Mouse (Mus musculus): ENCODE results near the gene Klk1b26. TPM values are rescaled to one million over a fixed set of nuclear protein-coding genes. Genes with fewer than 3 reads are reported as not detected.

The Klk1b26 gene
- polyA plus RNA-seq, 1 experiment from 2014 or later: not detected

Other genes starting within 250 kb of the Klk1b26 start
- not detected in 2 replicates for gene Klk12, start 243.3 kb upstream of the Klk1b26 start, polyA plus RNA-seq (2016; fragmentation: Nextera tagmentation; extraction: Ambion mirVana)
- 0.13 and 0.33 TPM in 2 replicates for gene Klk11, start 237.6 kb upstream of the Klk1b26 start, polyA plus RNA-seq (2016; fragmentation: Nextera tagmentation; extraction: Ambion mirVana)
- gene Klk10, start 231.1 kb upstream of the Klk1b26 start, polyA plus RNA-seq (2016; fragmentation: Nextera tagmentation; extraction: Ambion mirVana): 0.20 and 0.25 TPM in 2 replicates
- gene Klk9, start 220.3 kb upstream of the Klk1b26 start, polyA plus RNA-seq (2016; fragmentation: Nextera tagmentation; extraction: Ambion mirVana): 0.09 TPM in 1 of 2 replicates, not detected in the other
- gene Klk8, start 214.6 kb upstream of the Klk1b26 start, polyA plus RNA-seq (2016; fragmentation: Nextera tagmentation; extraction: Ambion mirVana): 13.7 and 16.4 TPM in 2 replicates
- gene Klk7, start 200.9 kb upstream of the Klk1b26 start, polyA plus RNA-seq (2016; fragmentation: Nextera tagmentation; extraction: Ambion mirVana): not detected in 2 replicates
- not detected in 2 replicates for gene Klk6, start 187.7 kb upstream of the Klk1b26 start, polyA plus RNA-seq (2016; fragmentation: Nextera tagmentation; extraction: Ambion mirVana)
- not detected in 2 replicates for gene Klk5, start 170.2 kb upstream of the Klk1b26 start, polyA plus RNA-seq (2016; fragmentation: Nextera tagmentation; extraction: Ambion mirVana)
- gene Klk4, start 131.0 kb upstream of the Klk1b26 start, polyA plus RNA-seq (2016; fragmentation: Nextera tagmentation; extraction: Ambion mirVana): not detected in 2 replicates
- 0.18 TPM in 1 of 2 replicates, not detected in the other for gene Klk15, start 78.4 kb upstream of the Klk1b26 start, polyA plus RNA-seq (2016; fragmentation: Nextera tagmentation; extraction: Ambion mirVana)
- not detected in 2 replicates for gene Klk1b8, start 61.5 kb upstream of the Klk1b26 start, polyA plus RNA-seq (2016; fragmentation: Nextera tagmentation; extraction: Ambion mirVana)
- not detected in 2 replicates for gene Klk1b1, start 45.4 kb upstream of the Klk1b26 start, polyA plus RNA-seq (2016; fragmentation: Nextera tagmentation; extraction: Ambion mirVana)
- gene Klk1b9, start 36.1 kb upstream of the Klk1b26 start, polyA plus RNA-seq (2016; fragmentation: Nextera tagmentation; extraction: Ambion mirVana): not detected in 2 replicates
- gene Klk1b11, start 16.3 kb upstream of the Klk1b26 start, polyA plus RNA-seq (2016; fragmentation: Nextera tagmentation; extraction: Ambion mirVana): not detected in 2 replicates
- gene Klk1b27, start 40.1 kb downstream of the Klk1b26 start, polyA plus RNA-seq (2016; fragmentation: Nextera tagmentation; extraction: Ambion mirVana): not detected in 2 replicates
- not detected in 2 replicates for gene Klk1b21, start 90.2 kb downstream of the Klk1b26 start, polyA plus RNA-seq (2016; fragmentation: Nextera tagmentation; extraction: Ambion mirVana)
- gene Klk1b22, start 100.5 kb downstream of the Klk1b26 start, polyA plus RNA-seq (2016; fragmentation: Nextera tagmentation; extraction: Ambion mirVana): not detected in 2 replicates
- not detected in 2 replicates for gene Klk1b16, start 124.6 kb downstream of the Klk1b26 start, polyA plus RNA-seq (2016; fragmentation: Nextera tagmentation; extraction: Ambion mirVana)
- not detected in 2 replicates for gene Klk1b24, start 176.1 kb downstream of the Klk1b26 start, polyA plus RNA-seq (2016; fragmentation: Nextera tagmentation; extraction: Ambion mirVana)
- gene Klk1b3, start 186.0 kb downstream of the Klk1b26 start, polyA plus RNA-seq (2016; fragmentation: Nextera tagmentation; extraction: Ambion mirVana): not detected in 2 replicates
- gene Klk1b4, start 195.3 kb downstream of the Klk1b26 start, polyA plus RNA-seq (2016; fragmentation: Nextera tagmentation; extraction: Ambion mirVana): not detected in 2 replicates
- not detected in 2 replicates for gene Klk1b5, start 203.8 kb downstream of the Klk1b26 start, polyA plus RNA-seq (2016; fragmentation: Nextera tagmentation; extraction: Ambion mirVana)
- not detected in 2 replicates for gene Klk1, start 213.2 kb downstream of the Klk1b26 start, polyA plus RNA-seq (2016; fragmentation: Nextera tagmentation; extraction: Ambion mirVana)
- gene Gm36864, start 224.0 kb downstream of the Klk1b26 start, polyA plus RNA-seq (2016; fragmentation: Nextera tagmentation; extraction: Ambion mirVana): not detected in 2 replicates
- 0.88 and 1.1 TPM in 2 replicates for gene 1700028J19Rik, start 234.5 kb downstream of the Klk1b26 start, polyA plus RNA-seq (2016; fragmentation: Nextera tagmentation; extraction: Ambion mirVana)
- gene 2410002F23Rik, start 234.6 kb downstream of the Klk1b26 start, polyA plus RNA-seq (2016; fragmentation: Nextera tagmentation; extraction: Ambion mirVana): 179 and 220 TPM in 2 replicates
- gene Acp4, start 245.2 kb downstream of the Klk1b26 start, polyA plus RNA-seq (2016; fragmentation: Nextera tagmentation; extraction: Ambion mirVana): 0.15 and 0.18 TPM in 2 replicates
- gene Gm15517, start 249.3 kb downstream of the Klk1b26 start, polyA plus RNA-seq (2016; fragmentation: Nextera tagmentation; extraction: Ambion mirVana): not detected in 2 replicates

Measured in limb, embryonic 10.5 days (tissue).